Mouse (Mus musculus): Measurements from ENCODE around the gene Dcun1d3. TPM values are rescaled to one million over a fixed set of nuclear protein-coding genes. Genes with fewer than 3 reads are reported as not detected.

Dcun1d3 gene
- polyA plus RNA-seq, 1 experiment from 2014 or later = 7.8 TPM

DNA sequence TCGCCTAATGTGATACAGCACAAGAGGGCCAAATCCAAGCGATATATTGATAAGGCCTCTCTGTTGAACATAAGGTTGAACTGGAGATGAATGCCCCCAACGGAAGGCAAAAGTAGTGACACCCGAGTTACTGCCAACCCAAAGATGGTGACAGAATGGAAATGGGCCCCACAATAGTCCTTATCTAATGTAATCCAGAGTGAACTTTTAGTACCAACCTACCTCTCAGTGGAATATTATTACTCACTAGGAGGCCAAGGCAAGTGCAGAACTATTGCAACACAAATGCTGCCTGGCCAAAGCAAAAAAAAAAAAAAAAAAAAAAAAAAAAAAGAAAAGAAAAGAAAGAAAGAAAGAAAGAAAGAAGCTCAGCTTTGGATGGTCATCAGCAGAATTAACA, 3.4 kb downstream of the Dcun1d3 start:
- DNase-seq (no peak), ATAC-seq (ENCODE audit: insufficient read depth) (no peak)
- 84% methylated on average over 4 of the region's 4 CpGs for WGBS
- H3K9me3 ChIP-seq (ENCODE audit: low read depth, low read length) = no peaks in the 10 kb centered on the region
- H3K4me2 ChIP-seq = no peak overlapping the region
- TF ChIP-seq CTCF (IDR thresholded peaks at IDR 0.05; ENCODE audit: low read depth) = no peak
- no peaks in the 10 kb centered on the region for H3K4me1 ChIP-seq (ENCODE audit: insufficient read depth)
- no peak overlapping the region for H3K27ac ChIP-seq (ENCODE audit: low read depth)
- H3K4me3 ChIP-seq (ENCODE audit: low read depth, low read length) = no peak overlapping the region
- no peaks in the 10 kb centered on the region for H3K27me3 ChIP-seq (ENCODE audit: insufficient read depth, low read length)
- H3K36me3 ChIP-seq (ENCODE audit: insufficient read depth) = no peaks in the 10 kb centered on the region
- no peak overlapping the region for H3K9ac ChIP-seq

DNA sequence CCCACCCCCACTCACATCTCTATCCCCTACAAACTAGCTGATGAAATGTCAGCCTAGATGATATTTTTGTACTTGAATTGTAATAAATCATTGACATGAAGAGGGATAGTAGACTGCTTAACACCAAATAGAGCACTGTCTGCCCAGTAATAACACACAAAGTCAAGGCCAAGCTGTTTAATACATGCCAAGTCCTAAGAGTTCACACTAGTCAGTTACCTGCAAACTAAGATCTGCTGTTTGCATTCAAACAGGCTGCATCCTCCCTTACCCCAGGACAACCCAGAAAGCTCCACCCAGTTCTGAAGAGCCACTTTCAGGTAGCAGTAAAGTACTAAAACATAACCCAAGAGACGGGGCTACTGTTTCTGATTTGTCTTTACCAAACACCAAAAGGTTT, 3.9 kb downstream of the Dcun1d3 start:
- no peak overlapping the region for H3K27ac ChIP-seq (ENCODE audit: low read depth)
- no peak overlapping the region for H3K4me2 ChIP-seq
- H3K4me3 ChIP-seq (ENCODE audit: low read depth, low read length) = no peak overlapping the region
- H3K4me1 ChIP-seq (ENCODE audit: insufficient read depth) = no peaks in the 10 kb centered on the region
- no peaks in the 10 kb centered on the region for H3K27me3 ChIP-seq (ENCODE audit: insufficient read depth, low read length)
- H3K9me3 ChIP-seq (ENCODE audit: low read depth, low read length) = no peaks in the 10 kb centered on the region
- H3K9ac ChIP-seq = no peak overlapping the region
- ATAC-seq (ENCODE audit: insufficient read depth) (no peak), DNase-seq (no peak)
- 81% methylated on average over 1 of the region's 1 CpGs for whole genome bisulfite sequencing
- H3K36me3 ChIP-seq (ENCODE audit: insufficient read depth) = no peaks in the 10 kb centered on the region
- no peak for TF ChIP-seq CTCF (IDR thresholded peaks at IDR 0.05; ENCODE audit: low read depth)

DNA sequence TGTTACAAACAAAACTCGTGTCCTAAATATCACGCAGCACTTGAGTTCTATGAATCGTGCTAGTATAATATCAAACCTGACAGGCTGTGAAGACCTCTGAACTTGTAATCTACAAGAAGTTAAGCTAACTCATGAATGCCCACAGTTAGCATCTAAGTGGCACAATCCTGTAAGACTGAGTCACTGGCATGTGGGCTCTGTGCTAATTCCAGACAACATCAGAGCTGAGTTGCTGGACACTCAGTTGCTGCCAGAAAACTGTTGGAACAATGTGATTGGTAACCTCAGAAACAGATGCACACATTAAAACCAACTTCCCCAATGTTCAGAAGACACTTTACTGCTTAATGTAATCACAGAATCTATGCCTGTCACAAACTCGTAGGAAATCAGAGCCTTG, 8.2 kb downstream of the Dcun1d3 start:
- Histone ChIP-seq H3K27me3 (ENCODE audit: insufficient read depth, low read length) (no peaks in the 10 kb centered on the region), H3K36me3 (ENCODE audit: insufficient read depth) (no peaks in the 10 kb centered on the region), H3K4me2 (no peak overlapping the region), H3K4me1 (ENCODE audit: insufficient read depth) (no peaks in the 10 kb centered on the region), H3K4me3 (ENCODE audit: low read depth, low read length) (no peak overlapping the region), H3K27ac (ENCODE audit: low read depth) (no peak overlapping the region), H3K9ac (no peak overlapping the region), H3K9me3 (ENCODE audit: low read depth, low read length) (no peaks in the 10 kb centered on the region)
- ATAC-seq (ENCODE audit: insufficient read depth) = no peak
- no peak for DNase-seq
- no peak for TF ChIP-seq CTCF (IDR thresholded peaks at IDR 0.05; ENCODE audit: low read depth)
- WGBS = 82% methylated on average over 4 of the region's 4 CpGs

DNA sequence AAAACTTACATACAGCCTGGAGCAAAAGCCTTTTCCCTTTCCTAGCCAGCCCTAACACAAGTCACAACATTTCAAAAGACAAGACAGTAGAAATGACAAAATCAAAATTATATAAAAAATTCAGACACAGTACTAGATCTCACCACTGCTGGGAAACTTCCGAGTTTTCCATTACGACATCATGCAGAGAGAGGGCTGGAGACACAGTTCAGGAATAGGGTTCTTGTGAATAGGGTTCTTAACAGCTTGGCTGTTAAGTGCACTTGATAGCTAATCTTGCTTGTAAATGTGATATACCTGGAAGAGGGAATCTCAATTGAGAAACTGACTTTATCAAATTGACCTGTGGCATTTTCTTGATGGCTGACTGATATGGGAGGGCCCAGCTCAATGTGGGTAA, 14.9 kb downstream of the Dcun1d3 start:
- no peak for TF ChIP-seq CTCF (IDR thresholded peaks at IDR 0.05; ENCODE audit: low read depth)
- no peaks in the 10 kb centered on the region for H3K9me3 ChIP-seq (ENCODE audit: low read depth, low read length)
- DNase-seq = no peak
- no peak overlapping the region for H3K9ac ChIP-seq
- H3K36me3 ChIP-seq (ENCODE audit: insufficient read depth) = no peaks in the 10 kb centered on the region; the same call in 1 of the 2 replicates
- no peaks in the 10 kb centered on the region for H3K27me3 ChIP-seq (ENCODE audit: insufficient read depth, low read length)
- 79% methylated on average over 2 of the region's 2 CpGs for WGBS
- H3K27ac ChIP-seq (ENCODE audit: low read depth) = no peak overlapping the region
- no peak overlapping the region for H3K4me2 ChIP-seq
- H3K4me1 ChIP-seq (ENCODE audit: insufficient read depth) = no peaks in the 10 kb centered on the region
- H3K4me3 ChIP-seq (ENCODE audit: low read depth, low read length) = no peak overlapping the region
- no peak for ATAC-seq (ENCODE audit: insufficient read depth)

DNA sequence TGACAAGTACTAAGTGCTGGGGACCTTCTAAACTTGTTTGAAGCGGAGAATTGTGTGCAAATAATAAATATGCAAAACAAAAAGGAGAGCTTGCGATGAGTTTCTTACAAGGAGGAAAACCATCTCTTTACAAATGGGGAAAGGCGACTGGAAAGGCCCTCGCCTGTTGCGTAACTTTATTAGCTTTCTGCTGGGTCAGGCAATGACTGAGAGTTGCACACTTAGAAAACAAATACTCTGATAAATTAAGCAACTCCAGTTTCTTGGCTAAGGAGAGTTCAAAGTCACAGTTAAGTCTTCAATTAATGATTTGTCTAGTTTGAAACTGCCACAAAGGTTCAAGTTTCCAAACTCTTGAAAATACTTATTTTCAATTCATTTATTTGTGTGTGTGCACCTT, 15.8 kb downstream of the Dcun1d3 start:
- H3K27me3 ChIP-seq (ENCODE audit: insufficient read depth, low read length) = no peaks in the 10 kb centered on the region
- DNase-seq (peak; percentile 3), ATAC-seq (ENCODE audit: insufficient read depth) (no peak)
- H3K9me3 ChIP-seq (ENCODE audit: low read depth, low read length) = no peaks in the 10 kb centered on the region
- no peak overlapping the region for H3K27ac ChIP-seq (ENCODE audit: low read depth)
- 84% methylated on average over 5 of the region's 5 CpGs for WGBS
- no peak overlapping the region for H3K4me3 ChIP-seq (ENCODE audit: low read depth, low read length)
- H3K4me2 ChIP-seq = no peak overlapping the region
- H3K9ac ChIP-seq = no peak overlapping the region
- no peaks in the 10 kb centered on the region; the same call in 1 of the 2 replicates for H3K36me3 ChIP-seq (ENCODE audit: insufficient read depth)
- no peaks in the 10 kb centered on the region for H3K4me1 ChIP-seq (ENCODE audit: insufficient read depth)
- TF ChIP-seq CTCF (IDR thresholded peaks at IDR 0.05; ENCODE audit: low read depth) = no peak

DNA sequence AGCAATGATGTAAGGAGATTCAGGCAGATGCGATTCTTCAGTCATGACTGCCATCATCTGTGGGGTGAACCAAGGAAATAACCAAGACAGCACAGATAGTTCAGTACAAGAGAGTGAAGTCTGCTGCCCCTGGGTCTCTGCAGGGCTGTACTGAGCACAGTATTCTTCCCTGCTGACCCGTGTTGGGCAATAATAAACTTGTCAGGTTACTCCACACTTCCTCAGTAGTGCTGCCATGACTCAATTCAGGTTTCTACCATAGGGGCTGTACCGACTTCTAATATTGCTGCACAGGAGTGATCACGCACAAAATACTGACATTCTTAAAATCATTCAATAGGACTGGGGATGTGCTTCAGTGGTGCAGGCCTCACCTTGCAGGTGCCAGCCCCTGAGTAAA, 16.9 kb downstream of the Dcun1d3 start:
- TF ChIP-seq CTCF (IDR thresholded peaks at IDR 0.05; ENCODE audit: low read depth) = no peak
- DNase-seq (no peak), ATAC-seq (ENCODE audit: insufficient read depth) (no peak)
- H3K4me3 ChIP-seq (ENCODE audit: low read depth, low read length) = no peak overlapping the region
- no peaks in the 10 kb centered on the region for H3K4me1 ChIP-seq (ENCODE audit: insufficient read depth)
- WGBS = 91% methylated on average over 4 of the region's 4 CpGs
- H3K27me3 ChIP-seq (ENCODE audit: insufficient read depth, low read length) = no peaks in the 10 kb centered on the region
- no peak overlapping the region for H3K27ac ChIP-seq (ENCODE audit: low read depth)
- no peak overlapping the region for H3K9ac ChIP-seq
- no peaks in the 10 kb centered on the region; the same call in 1 of the 2 replicates for H3K36me3 ChIP-seq (ENCODE audit: insufficient read depth)
- H3K9me3 ChIP-seq (ENCODE audit: low read depth, low read length) = no peaks in the 10 kb centered on the region
- H3K4me2 ChIP-seq = no peak overlapping the region

DNA sequence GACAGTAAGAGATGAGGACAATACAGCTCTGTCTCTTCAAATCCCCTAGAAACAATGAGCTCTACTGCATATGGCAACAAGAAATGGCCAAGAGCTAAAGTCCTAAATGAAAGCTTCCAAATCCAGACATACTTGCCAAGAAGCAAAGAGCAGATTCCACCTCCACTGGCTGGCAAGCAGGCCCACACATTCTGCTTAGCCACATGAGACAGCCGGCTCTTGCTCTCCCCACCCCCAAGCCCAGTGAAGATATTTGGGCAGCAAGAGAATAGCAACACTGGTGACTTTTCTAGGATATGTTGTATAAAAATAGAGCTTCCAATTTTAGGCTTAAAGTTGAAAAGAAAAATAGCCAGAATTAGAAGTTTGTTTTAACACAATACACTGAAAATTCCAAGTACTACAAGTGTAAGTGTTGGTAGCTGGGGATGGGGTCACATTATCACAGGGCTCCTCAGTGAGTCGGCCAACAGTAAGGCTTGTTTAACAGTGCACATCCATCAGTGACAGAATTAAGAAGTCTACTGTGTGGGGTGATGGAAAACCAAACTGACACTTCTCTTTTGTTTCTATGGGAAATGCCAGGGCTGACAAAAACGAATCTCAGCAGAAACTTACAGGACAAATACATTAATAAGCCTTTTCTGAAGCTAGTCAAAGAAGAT, 20.2 kb downstream of the Dcun1d3 start:
- Histone ChIP-seq H3K9me3 (ENCODE audit: low read depth, low read length) (no peaks in the 10 kb centered on the region), H3K27me3 (ENCODE audit: insufficient read depth, low read length) (no peaks in the 10 kb centered on the region), H3K4me3 (ENCODE audit: low read depth, low read length) (no peak overlapping the region), H3K9ac (no peak overlapping the region), H3K36me3 (ENCODE audit: insufficient read depth) (no peaks in the 10 kb centered on the region; the same call in 1 of the 2 replicates), H3K27ac (ENCODE audit: low read depth) (no peak overlapping the region), H3K4me2 (no peak overlapping the region), H3K4me1 (ENCODE audit: insufficient read depth) (no peaks in the 10 kb centered on the region)
- no peak for ATAC-seq (ENCODE audit: insufficient read depth)
- TF ChIP-seq CTCF (IDR thresholded peaks at IDR 0.05; ENCODE audit: low read depth) = no peak
- DNase-seq = no peak
- WGBS = 28% methylated on average over 3 of the region's 3 CpGs
